Mouse (Mus musculus) lung, embryonic 14.5 days (tissue): ENCODE measurements at regions not wholly inside any gene's neighbourhood (a gene's known extent, or its start where the extent isn't known, plus 50 kb on each side); places are given as distances from the start of the nearest gene placed in this dataset.

Source experiments
- ATAC-seq: fragments of 200-750 bp; cut with Nextera tagmentation; 2 replicates; pipeline ENCODE4 v1.8.0; 2017; ENCODE audit warnings: mild to moderate bottlenecking, moderate TSS enrichment, moderate library complexity; ENCODE audit not compliant: insufficient read depth
- DNase-seq: peaks from one replicate; pipeline ENCODE4 v3.0.0-alpha.2; 2015
- H3K27ac ChIP-seq: fragments of 300-500 bp; sonication (generic); 2 replicates; pipeline ENCODE4 v1.5.1; 2014; ENCODE audit warnings: low read depth, mild to moderate bottlenecking, moderate library complexity
- H3K27me3 ChIP-seq: fragments of 300-500 bp; sonication (generic); 2 replicates; pipeline ENCODE4 v1.6.1; 2014; ENCODE audit warnings: low read length, control low read depth; ENCODE audit not compliant: insufficient read depth
- H3K36me3 ChIP-seq: fragments of 300-500 bp; sonication (generic); 2 replicates; pipeline ENCODE4 v1.6.1; 2014; ENCODE audit warnings: control low read depth; ENCODE audit not compliant: insufficient read depth
- H3K4me1 ChIP-seq: fragments of 300-500 bp; sonication (generic); 2 replicates; pipeline ENCODE4 v1.6.1; 2014; ENCODE audit warnings: antibody characterized with exemption, control low read depth; ENCODE audit not compliant: insufficient read depth
- H3K4me2 ChIP-seq: fragments of 300-500 bp; sonication (generic); 2 replicates; pipeline ENCODE4 v1.6.1; 2014; ENCODE audit warnings: mild to moderate bottlenecking
- H3K4me3 ChIP-seq: fragments of 300-500 bp; sonication (generic); 2 replicates; pipeline ENCODE4 v1.5.1; 2014; ENCODE audit warnings: low read depth, low read length
- H3K9ac ChIP-seq: fragments of 300-500 bp; sonication (generic); 2 replicates; pipeline ENCODE4 v1.6.1; 2014
- H3K9me3 ChIP-seq: fragments of 300-500 bp; sonication (generic); 2 replicates; pipeline ENCODE4 v1.6.1; 2016; ENCODE audit warnings: low read depth, low read length, control low read depth
- CTCF ChIP-seq: IDR thresholded peaks from 2 replicates; pipeline ENCODE4 v1.5.1; 2016; ENCODE audit warnings: antibody characterized with exemption, low read depth
- WGBS: fragments of 180-500 bp; shearing (Covaris S2); extraction: QIAGEN DNeasy Blood & Tissue Kit; methylation state at CpG from one replicate; pipeline ENCODE4 v1.1.7; 2014; 5-methylcytosine and 5-hydroxymethylcytosine counted together

DNA sequence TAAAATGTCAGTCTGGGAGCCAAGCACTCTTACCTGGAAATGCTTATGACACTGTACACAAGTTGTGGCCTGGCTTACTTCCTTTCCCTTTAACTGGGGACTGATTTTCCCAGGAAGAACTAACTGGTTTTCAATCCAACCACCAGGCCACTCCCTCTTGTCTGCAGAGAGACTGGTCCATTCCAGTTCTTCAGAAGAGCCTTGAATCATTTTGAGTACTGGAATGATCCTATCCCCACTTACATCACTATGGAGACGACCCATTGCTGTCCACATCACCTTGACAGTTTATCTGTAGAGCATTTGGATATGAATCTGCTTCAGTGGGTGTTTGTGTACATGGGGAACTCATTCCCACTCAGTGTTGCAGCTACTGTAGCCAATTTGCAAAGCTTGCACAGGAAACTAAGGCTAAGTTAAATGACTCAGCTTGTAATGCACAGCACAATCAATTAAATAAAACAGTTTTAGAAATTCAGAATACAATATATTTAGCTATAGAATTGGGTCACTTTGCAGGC, 121.7 kb upstream of the Prep start:
- no peak overlapping the region for H3K4me3 ChIP-seq
- no peaks in the 10 kb centered on the region for H3K27me3 ChIP-seq
- H3K36me3 ChIP-seq: no peaks in the 10 kb centered on the region
- no peak overlapping the region for H3K4me2 ChIP-seq
- no peak for TF ChIP-seq CTCF
- WGBS: 34% methylated on average over 1 of the region's 1 CpGs
- H3K27ac ChIP-seq: no peak overlapping the region
- H3K4me1 ChIP-seq: no peaks in the 10 kb centered on the region
- H3K9ac ChIP-seq: no peak overlapping the region
- no peak for ATAC-seq
- DNase-seq: no peak
- H3K9me3 ChIP-seq: no peaks in the 10 kb centered on the region

DNA sequence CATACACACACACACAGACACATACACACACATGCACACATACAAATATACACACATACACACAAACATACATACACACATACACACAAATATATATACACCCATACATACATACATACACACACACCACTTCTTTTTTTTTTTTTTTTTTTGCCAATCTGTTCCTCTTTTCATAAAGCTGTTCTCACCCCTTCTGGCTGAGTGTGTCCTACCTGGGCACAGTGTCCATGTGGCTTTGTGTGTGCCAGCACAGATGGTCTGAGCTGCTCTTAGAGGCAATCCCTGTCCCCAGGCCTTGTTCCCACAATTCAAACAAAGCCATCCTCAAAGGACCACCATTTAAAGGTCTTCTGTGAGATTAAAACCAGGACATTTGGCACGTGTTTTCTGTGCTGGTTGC, 127.6 kb upstream of the Prep start:
- Histone ChIP-seq H3K4me3 (no peak overlapping the region), H3K27me3 (no peaks in the 10 kb centered on the region), H3K27ac (no peak overlapping the region), H3K9me3 (no peaks in the 10 kb centered on the region), H3K9ac (no peak overlapping the region), H3K4me2 (no peak overlapping the region), H3K36me3 (no peaks in the 10 kb centered on the region), H3K4me1 (no peaks in the 10 kb centered on the region)
- no peak for DNase-seq
- no peak for TF ChIP-seq CTCF
- WGBS: 63% methylated on average over 1 of the region's 1 CpGs
- no peak for ATAC-seq

DNA sequence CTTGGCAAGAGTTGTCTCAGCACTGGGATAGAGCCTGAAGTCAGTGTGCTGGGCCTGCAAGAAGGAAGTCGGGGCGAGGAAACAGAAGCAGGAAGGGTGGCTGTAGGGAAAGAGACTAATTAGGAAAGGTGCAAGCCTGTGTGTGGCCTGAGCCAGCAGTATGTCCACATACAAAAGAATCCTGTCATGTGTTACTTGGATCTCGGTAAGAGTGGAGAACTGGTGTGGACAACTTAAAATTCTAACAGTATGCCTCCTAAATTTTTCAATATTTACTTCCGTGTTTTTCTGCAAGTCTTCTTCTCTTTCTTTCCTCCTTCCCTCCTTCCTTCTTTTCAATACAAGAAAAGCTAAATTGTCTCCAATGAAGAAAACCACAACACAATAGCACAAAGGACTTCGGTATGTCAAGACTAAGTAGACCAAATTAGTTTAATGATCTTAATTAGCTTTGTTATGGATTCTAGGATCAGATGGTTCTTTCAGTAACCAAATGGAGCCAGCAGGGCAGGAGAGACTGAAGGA, 130.0 kb upstream of the Prep start:
- H3K27ac ChIP-seq: no peak overlapping the region
- H3K4me2 ChIP-seq: no peak overlapping the region
- no peaks in the 10 kb centered on the region for H3K4me1 ChIP-seq
- no peak overlapping the region for H3K9ac ChIP-seq
- DNase-seq (no peak), ATAC-seq (no peak)
- WGBS: 85% methylated on average over 5 of the region's 5 CpGs
- no peaks in the 10 kb centered on the region for H3K36me3 ChIP-seq
- no peak for TF ChIP-seq CTCF
- no peaks in the 10 kb centered on the region for H3K27me3 ChIP-seq
- no peaks in the 10 kb centered on the region for H3K9me3 ChIP-seq
- H3K4me3 ChIP-seq: no peak overlapping the region

DNA sequence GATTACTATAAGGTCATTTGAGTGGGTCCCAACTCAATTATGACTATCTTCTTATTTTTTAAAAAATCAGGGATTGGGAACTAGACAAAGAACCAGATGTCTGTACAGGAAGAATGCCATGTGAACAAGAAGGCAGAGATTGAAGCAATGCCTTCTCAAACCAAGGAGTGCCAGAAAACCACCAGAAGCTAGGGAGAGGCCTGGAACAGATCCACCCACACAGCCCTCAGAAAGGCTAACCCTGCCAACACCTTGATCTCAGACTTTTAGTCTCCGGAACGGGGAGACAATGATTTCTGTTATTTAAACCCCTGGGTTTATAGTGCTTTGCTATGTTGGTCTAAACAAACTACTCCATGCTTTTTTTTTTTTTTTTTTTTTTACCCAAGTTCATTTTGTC, 136.2 kb upstream of the Prep start:
- H3K9me3 ChIP-seq: no peaks in the 10 kb centered on the region
- no peaks in the 10 kb centered on the region for H3K4me1 ChIP-seq
- no peak overlapping the region for H3K4me3 ChIP-seq
- H3K27me3 ChIP-seq: no peaks in the 10 kb centered on the region
- H3K4me2 ChIP-seq: no peak overlapping the region
- DNase-seq (no peak), ATAC-seq (no peak)
- H3K9ac ChIP-seq: no peak overlapping the region
- TF ChIP-seq CTCF: no peak
- no peaks in the 10 kb centered on the region for H3K36me3 ChIP-seq
- 66% methylated on average over 2 of the region's 2 CpGs for WGBS
- no peak overlapping the region for H3K27ac ChIP-seq

DNA sequence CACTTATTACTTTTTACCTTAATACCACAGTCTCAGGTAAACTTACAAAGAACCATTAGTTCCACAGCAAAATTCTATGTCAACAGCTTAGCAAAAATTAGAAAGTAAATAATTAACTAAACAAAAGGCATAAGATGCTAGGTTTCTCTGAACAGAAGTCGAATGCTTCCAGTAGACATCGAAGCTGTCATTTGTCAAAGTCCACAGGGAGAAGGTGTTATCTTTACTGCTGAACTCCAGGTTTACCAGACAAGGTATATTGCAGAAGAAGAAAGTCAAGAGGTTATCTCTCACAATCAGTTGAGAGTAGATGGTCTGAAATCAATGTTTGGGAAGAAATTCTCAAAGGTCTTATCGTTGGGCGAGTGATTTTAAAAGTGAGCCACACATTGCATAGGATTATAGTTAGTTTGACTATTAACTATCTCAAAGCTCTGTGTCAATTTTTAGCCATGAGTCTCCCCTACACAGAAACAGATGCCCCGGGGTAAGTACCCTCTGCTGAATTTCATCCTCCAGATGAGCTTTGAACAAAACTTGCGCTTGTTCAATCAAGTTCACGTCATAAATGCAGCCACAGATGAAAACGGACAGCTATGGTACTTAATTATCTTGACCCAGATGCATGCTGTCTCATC, 153.1 kb upstream of the Prep start:
- Histone ChIP-seq H3K27ac (no peak overlapping the region), H3K4me1 (no peaks in the 10 kb centered on the region), H3K9me3 (no peaks in the 10 kb centered on the region), H3K4me3 (no peak overlapping the region), H3K9ac (no peak overlapping the region), H3K27me3 (no peaks in the 10 kb centered on the region), H3K36me3 (no peaks in the 10 kb centered on the region), H3K4me2 (no peak overlapping the region)
- TF ChIP-seq CTCF: no peak
- DNase-seq (no peak), ATAC-seq (no peak)
- 57% methylated on average over 8 of the region's 8 CpGs for WGBS

DNA sequence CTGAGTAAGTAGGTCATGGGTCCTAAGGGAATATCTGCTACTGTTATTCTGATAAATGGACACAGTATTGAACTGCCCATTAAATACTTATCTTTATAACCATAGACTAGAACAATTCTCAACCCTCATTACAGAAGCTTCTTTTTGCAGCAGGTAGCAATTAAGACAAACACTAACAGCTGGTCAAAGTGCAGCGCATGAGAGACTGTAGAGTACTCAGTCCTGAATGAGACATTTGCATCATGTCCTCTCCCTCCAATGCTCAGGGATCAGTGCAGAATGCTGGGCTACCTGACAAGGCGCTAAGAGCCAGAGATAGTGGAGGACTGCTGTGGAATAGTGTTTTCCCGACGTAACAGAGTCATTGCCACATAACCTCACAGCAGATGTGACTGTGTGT, 162.5 kb upstream of the Prep start:
- ATAC-seq: no peak
- Histone ChIP-seq H3K36me3 (no peaks in the 10 kb centered on the region), H3K27me3 (no peaks in the 10 kb centered on the region), H3K9ac (no peak overlapping the region), H3K4me1 (no peaks in the 10 kb centered on the region), H3K4me2 (no peak overlapping the region), H3K9me3 (no peaks in the 10 kb centered on the region), H3K4me3 (no peak overlapping the region), H3K27ac (no peak overlapping the region)
- DNase-seq: no peak
- 92% methylated on average over 4 of the region's 4 CpGs for WGBS
- no peak for TF ChIP-seq CTCF

DNA sequence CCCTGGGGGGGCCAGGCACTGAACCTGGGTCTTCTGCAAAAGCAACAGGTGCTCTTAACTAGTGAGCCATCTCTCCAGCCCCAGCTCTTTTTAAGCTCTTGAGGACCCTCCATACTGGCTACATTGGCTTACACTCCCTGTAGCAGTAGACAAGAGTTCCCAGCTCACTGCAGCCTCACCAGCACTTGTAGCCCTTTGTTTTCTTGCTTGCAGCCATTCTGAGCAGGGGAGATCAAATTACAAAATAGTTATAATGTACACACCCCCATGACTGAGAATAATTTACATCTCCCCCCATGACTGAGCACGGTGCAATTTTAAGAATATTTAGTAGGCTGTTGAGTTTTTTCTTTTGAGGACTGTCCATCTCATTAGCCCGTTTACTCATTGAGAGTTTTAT, 165.8 kb upstream of the Prep start:
- Histone ChIP-seq H3K9me3 (no peaks in the 10 kb centered on the region), H3K27ac (no peak overlapping the region), H3K9ac (no peak overlapping the region), H3K4me2 (no peak overlapping the region), H3K36me3 (no peaks in the 10 kb centered on the region), H3K27me3 (no peaks in the 10 kb centered on the region), H3K4me3 (no peak overlapping the region), H3K4me1 (no peaks in the 10 kb centered on the region)
- no peak for TF ChIP-seq CTCF
- no peak for ATAC-seq
- 68% methylated on average over 2 of the region's 2 CpGs for WGBS
- no peak for DNase-seq
